ENCODE assay signal across 8 mouse cellular contexts in genomic region chr17:46890116-46890815, GRCm38 (mm10). TPM values are rescaled to one million over a fixed set of nuclear protein-coding genes. Genes with fewer than 3 reads are reported as not detected.
DNase-seq lines count a peak whose midpoint lies in the region; ATAC-seq lines count a peak whose summit lies in the region.

Gene Tbcc, plus strand, starts transcription at chr17:46890684.

- peak within 1 kb of the TSS; percentile 78 for H3K9ac ChIP-seq in hindbrain, embryonic 16.5 days (ENCODE audit: low read depth, low read length)

- H3K9me3 ChIP-seq in hindbrain, embryonic 16.5 days (ENCODE audit: control insufficient read depth, low read length): no peaks in the 10 kb centered on the region

- H3K4me1 ChIP-seq in hindbrain, embryonic 16.5 days (ENCODE audit: control insufficient read depth, insufficient read depth, low read depth, low read length): peaks cover 24% of the 10 kb centered on the region

- peak within 1 kb of the TSS; percentile 94 for H3K27ac ChIP-seq in hindbrain, embryonic 16.5 days (ENCODE audit: low read depth, low read length)
- H3K27ac ChIP-seq in macrophage: peak within 1 kb of the TSS; percentile 60

- ATAC-seq in hindbrain, embryonic 16.5 days: peak; percentile 94

- no peaks in the 10 kb centered on the region for H3K27me3 ChIP-seq in hindbrain, embryonic 16.5 days (replicated peaks; ENCODE audit: control insufficient read depth, insufficient read depth, low read length)

- WGBS in hindbrain, embryonic 16.5 days: under 1% methylated on average over 33 of the region's 40 CpGs
- WGBS in macrophage (ENCODE audit: missing documents): 1% methylated on average over 34 of the region's 40 CpGs

- H3K36me3 ChIP-seq in hindbrain, embryonic 16.5 days (ENCODE audit: control insufficient read depth, insufficient read depth, low read length): 0 out of 2 replicates have a peak, but pooled peaks cover 2% of the 10 kb centered on the region
- no peaks in the 10 kb centered on the region for H3K36me3 ChIP-seq in macrophage (ENCODE audit: inconsistent target)

- peak; percentile 94 for DNase-seq in WW6 (ENCODE audit: low read depth, low spot score)
- peak; percentile 92 to 97 for DNase-seq in cerebellum, postnatal 4 days (ENCODE audit: low spot score in 2 of 2)
- peak; percentile 97 for DNase-seq in gastrocnemius, adult 18-20 months (ENCODE audit: low spot score)
- DNase-seq in left cerebral cortex, adult 18-20 months (ENCODE audit: low spot score in 2 of 2): peak; percentile 97
- DNase-seq in right cerebral cortex, adult 18-20 months: peak; percentile 98
- peak; percentile 92 for DNase-seq in urinary bladder, postnatal 10 days (ENCODE audit: low spot score)

- peak within 1 kb of the TSS; percentile 53 for H3K4me3 ChIP-seq in hindbrain, embryonic 16.5 days (ENCODE audit: low read length)
- peak within 1 kb of the TSS; percentile 79 for H3K4me3 ChIP-seq in macrophage (ENCODE audit: inconsistent target)

- peaks cover 18% of the 10 kb centered on the region for H3K79me2 ChIP-seq in macrophage (ENCODE audit: inconsistent target)

- peak within 1 kb of the TSS; percentile 74 for H3K4me2 ChIP-seq in hindbrain, embryonic 16.5 days (ENCODE audit: low read length)

RNA-seq across cellular contexts. Expression of gene Tbcc, which starts in this region (rescaled TPM):
- 1 to 10 TPM; 7.1 to 7.4 TPM for total RNA-seq in gastrocnemius, adult 18-20 months (2021)
- 52.6 and 53.6 TPM in 2 replicates for polyA plus RNA-seq in hindbrain, embryonic 16.5 days (2015; fragmentation: Nextera tagmentation; extraction: Ambion mirVana)
- 10 to 100 TPM; 33.5 to 33.8 TPM for total RNA-seq in left cerebral cortex, adult 18-20 months (2021)
- 10 to 100 TPM in 5 of 26 experiments, 1 to 10 TPM in 20, not detected in 1; 2.5 to 15.6 (median 5.9) TPM for total RNA-seq in macrophage (2018; cell fraction: chromatin; rRNA removed)
- 10 to 100 TPM in 23 of 26 experiments, 1 to 10 TPM in 3; 8.5 to 19.6 (median 14.6) TPM for total RNA-seq in macrophage (2018; cell fraction: cytosol; rRNA removed)
- 10 to 100 TPM in 12 of 26 experiments, 1 to 10 TPM in 14; 4.0 to 19.1 (median 9.8) TPM for total RNA-seq in macrophage (2018; cell fraction: nucleus; rRNA removed)
- polyA plus RNA-seq in macrophage (2018): 6.2 to 17.0 TPM (median 13.3 TPM) in 3 replicates

Comparison
In these comparisons a context has a peak if more than half of its experiments do, and no peak if none do; other contexts are left out.
1. Peak in every context shown above with its lines: DNase-seq, ATAC-seq, H3K4me3 ChIP-seq and H3K27ac ChIP-seq.
2. RNA of gene Tbcc (total RNA-seq): 33.5 to 33.8 TPM in left cerebral cortex, adult 18-20 months; 7.1 to 7.4 TPM in gastrocnemius, adult 18-20 months; every median in the first group is over 4 times any median in the second.